Mouse (Mus musculus) forebrain, embryonic 14.5 days (tissue): ENCODE results near the gene Plagl2. TPM values are rescaled to one million over a fixed set of nuclear protein-coding genes. Genes with fewer than 3 reads are reported as not detected.

Experiments
- ATAC-seq: fragments of 200-750 bp; cut with Nextera tagmentation; 2 replicates; pipeline ENCODE4 v1.8.0; 2017; ENCODE audit warnings: mild to moderate bottlenecking, moderate library complexity
- DNase-seq: peaks from one replicate; pipeline ENCODE4 v3.0.0-alpha.2; 2015; ENCODE audit warnings: low spot score
- H3K27ac ChIP-seq: fragments of 300-500 bp; sonication (generic); 2 replicates; pipeline ENCODE4 v1.5.1; 2014; ENCODE audit warnings: low read depth, mild to moderate bottlenecking, control low read depth, low read length, moderate library complexity
- H3K27me3 ChIP-seq: fragments of 300-500 bp; sonication (generic); replicated peaks from 2 replicates; pipeline ENCODE4 v1.6.1; 2014; ENCODE audit warnings: low read length, control low read depth, mixed read lengths; ENCODE audit not compliant: control insufficient read depth, insufficient read depth
- H3K36me3 ChIP-seq: fragments of 300-500 bp; sonication (generic); 2 replicates; pipeline ENCODE4 v1.6.1; 2014; ENCODE audit warnings: low read length, control low read depth; ENCODE audit not compliant: control insufficient read depth, insufficient read depth
- H3K4me1 ChIP-seq: fragments of 300-500 bp; sonication (generic); 2 replicates; pipeline ENCODE4 v1.6.1; 2014; ENCODE audit warnings: antibody characterized with exemption, low read length, control low read depth; ENCODE audit not compliant: control insufficient read depth, insufficient read depth
- H3K4me2 ChIP-seq: fragments of 300-500 bp; sonication (generic); 2 replicates; pipeline ENCODE4 v1.6.1; 2014; ENCODE audit warnings: mild to moderate bottlenecking, control low read depth, low read length
- H3K4me3 ChIP-seq: fragments of 300-500 bp; sonication (generic); 2 replicates; pipeline ENCODE4 v1.5.1; 2014; ENCODE audit warnings: low read depth, low read length, control low read depth
- H3K9ac ChIP-seq: fragments of 300-500 bp; sonication (generic); 2 replicates; pipeline ENCODE4 v1.6.1; 2014; ENCODE audit warnings: mild to moderate bottlenecking, low read length, control low read depth, moderate library complexity
- H3K9me3 ChIP-seq: fragments of 300-500 bp; sonication (generic); replicated peaks from 2 replicates; pipeline ENCODE4 v1.6.1; 2016; ENCODE audit warnings: low read length, control low read depth, mixed read lengths; ENCODE audit not compliant: control insufficient read depth
- WGBS: fragments of 180-500 bp; shearing (Covaris S2); extraction: QIAGEN DNeasy Blood & Tissue Kit; methylation state at CpG from one replicate; pipeline ENCODE4 v1.1.7; 2014; 5-methylcytosine and 5-hydroxymethylcytosine counted together
- polyA plus RNA-seq: library from polyadenylated mRNA; unstranded; fragments of >200 nt; fragmentation: Nextera tagmentation; extraction: Ambion mirVana; gene quantifications from 2 replicates; pipeline ENCODE4 v1.2.1, GENCODE M21; 2014

Plagl2 gene
- polyA plus RNA-seq, 1 experiment from 2014 or later = 9.2 TPM

DNA sequence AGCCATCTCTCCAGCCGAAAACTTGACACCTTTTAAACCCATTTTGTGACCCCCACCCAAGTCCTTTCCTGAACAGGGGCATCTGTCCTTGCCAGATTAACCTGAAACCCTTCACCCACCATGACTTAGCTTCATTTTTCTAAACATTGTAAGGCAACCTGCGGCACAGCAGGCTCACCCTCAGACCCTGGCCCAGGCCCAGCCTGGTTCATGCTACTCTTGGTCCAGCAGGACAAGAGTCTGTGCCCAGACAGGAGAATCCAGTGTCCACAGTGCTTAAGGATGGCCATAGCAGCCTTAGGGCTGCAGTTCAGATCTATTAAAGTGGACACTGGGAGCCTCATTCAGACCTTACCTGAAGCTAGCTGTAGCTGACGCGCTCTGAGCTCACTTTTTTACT lies 27.9 kb downstream of the Plagl2 start:
- peaks cover 22% of the 10 kb centered on the region for H3K36me3 ChIP-seq
- no peaks in the 10 kb centered on the region for H3K9me3 ChIP-seq
- DNase-seq = no peak
- H3K9ac ChIP-seq = no peak overlapping the region
- no peak overlapping the region for H3K4me3 ChIP-seq
- H3K4me1 ChIP-seq = no peaks in the 10 kb centered on the region
- no peak overlapping the region for H3K4me2 ChIP-seq
- WGBS = 92% methylated on average over 4 of the region's 4 CpGs
- ATAC-seq = no peak
- no peak overlapping the region for H3K27ac ChIP-seq
- no peaks in the 10 kb centered on the region for H3K27me3 ChIP-seq

DNA sequence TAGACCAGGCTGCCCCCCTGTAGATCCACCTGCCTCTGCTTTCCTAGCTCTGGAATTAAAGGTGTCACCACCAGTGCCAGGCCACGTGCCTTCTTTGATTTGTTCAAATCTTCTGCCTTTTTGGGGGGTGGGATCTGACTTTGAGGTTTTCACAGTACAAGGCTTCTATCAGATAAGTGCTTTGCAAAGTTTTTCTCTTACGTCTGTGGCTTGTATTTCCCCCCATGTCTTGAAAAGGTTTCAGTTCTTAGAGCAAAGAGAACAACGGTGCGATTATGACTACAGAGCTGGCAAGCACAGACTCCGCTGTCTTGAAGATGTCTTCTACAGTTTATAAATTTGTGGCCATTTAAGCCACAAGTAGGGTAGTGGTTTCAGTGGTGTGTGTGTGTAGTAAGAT lies 29.8 kb downstream of the Plagl2 start:
- ATAC-seq = no peak
- no peak overlapping the region for H3K27ac ChIP-seq
- peaks cover 40% of the 10 kb centered on the region for H3K36me3 ChIP-seq

DNA sequence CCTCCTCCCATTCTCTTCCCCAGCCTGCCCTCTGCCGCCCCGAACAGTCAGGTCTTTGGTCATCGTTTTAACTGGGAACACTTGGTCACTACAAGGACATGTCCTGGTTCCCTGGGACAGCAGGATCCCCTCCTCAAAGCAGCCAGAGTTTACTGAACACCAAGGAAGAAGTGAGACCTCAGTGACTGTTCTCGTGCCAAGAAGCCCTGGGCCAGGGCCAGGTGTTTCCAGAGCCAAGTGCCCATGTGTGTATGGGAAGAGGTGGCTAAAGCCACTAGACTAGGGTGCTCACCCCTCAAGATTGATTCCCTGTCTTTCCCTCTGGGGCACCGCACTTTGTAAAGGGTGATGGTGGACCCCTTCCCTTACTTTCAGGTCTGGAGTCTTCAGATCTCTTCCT lies 31.9 kb downstream of the Plagl2 start:
- H3K27me3 ChIP-seq = no peaks in the 10 kb centered on the region
- no peak for DNase-seq
- 83% methylated on average over 5 of the region's 5 CpGs for WGBS

More for the DNA sequence above, 29.8 kb downstream of the Plagl2 start:
- no peak overlapping the region for H3K4me2 ChIP-seq
- H3K4me1 ChIP-seq = no peaks in the 10 kb centered on the region
- WGBS = 93% methylated on average over 5 of the region's 5 CpGs
- H3K9ac ChIP-seq = no peak overlapping the region
- no peaks in the 10 kb centered on the region for H3K27me3 ChIP-seq
- H3K9me3 ChIP-seq = no peaks in the 10 kb centered on the region
- DNase-seq = no peak
- no peak overlapping the region for H3K4me3 ChIP-seq

DNA sequence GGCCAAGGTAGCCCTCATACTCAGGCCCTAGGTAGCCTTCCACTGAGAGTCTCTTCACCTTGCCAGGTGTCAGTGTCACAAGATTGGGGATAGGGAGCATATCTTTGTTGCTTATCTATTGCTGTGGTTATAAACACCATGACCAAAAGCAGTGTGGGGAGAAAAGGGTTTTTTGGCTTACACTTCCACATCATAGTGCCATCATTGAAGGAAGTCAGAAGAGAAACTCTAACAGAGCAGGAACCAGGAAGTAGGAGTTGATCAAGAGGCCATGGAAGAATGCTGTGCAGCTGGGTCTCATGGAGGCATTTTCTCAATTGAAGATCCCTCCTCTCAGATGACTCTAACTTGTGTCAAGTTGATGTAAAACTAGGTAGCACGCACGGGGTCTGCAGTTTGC lies 33.1 kb downstream of the Plagl2 start:
- Histone ChIP-seq H3K9ac (no peak overlapping the region), H3K4me2 (no peak overlapping the region), H3K4me1 (no peaks in the 10 kb centered on the region), H3K27me3 (no peaks in the 10 kb centered on the region), H3K36me3 (peaks cover 66% of the 10 kb centered on the region), H3K4me3 (no peak overlapping the region), H3K9me3 (no peaks in the 10 kb centered on the region), H3K27ac (no peak overlapping the region)
- DNase-seq = no peak
- 88% methylated on average over 2 of the region's 2 CpGs for WGBS
- no peak for ATAC-seq

More for the DNA sequence above, 31.9 kb downstream of the Plagl2 start:
- no peak overlapping the region for H3K4me2 ChIP-seq
- no peak overlapping the region for H3K9ac ChIP-seq
- ATAC-seq = no peak
- peaks cover 58% of the 10 kb centered on the region for H3K36me3 ChIP-seq
- H3K9me3 ChIP-seq = no peaks in the 10 kb centered on the region
- no peaks in the 10 kb centered on the region for H3K4me1 ChIP-seq
- no peak overlapping the region for H3K4me3 ChIP-seq
- no peak overlapping the region for H3K27ac ChIP-seq

DNA sequence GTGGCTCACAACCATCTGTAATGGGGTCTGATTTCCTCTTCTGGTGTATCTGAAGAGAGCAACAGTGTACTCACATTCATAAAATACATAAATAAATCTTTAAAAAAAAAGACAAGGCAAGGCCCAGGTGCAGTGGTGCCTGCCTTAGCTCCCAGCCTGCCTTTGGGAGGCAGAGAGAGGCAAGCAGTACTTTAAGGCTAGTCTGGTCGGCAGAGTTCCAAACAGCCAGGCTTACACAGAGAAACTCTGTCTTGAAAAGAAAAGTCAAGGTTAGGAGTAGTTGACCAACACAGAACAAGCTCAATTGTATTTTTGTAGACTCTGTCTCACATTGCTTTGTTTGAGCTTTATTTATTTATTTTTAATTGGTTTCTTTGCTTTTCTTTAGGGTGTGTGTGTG lies 38.5 kb downstream of the Plagl2 start:
- Histone ChIP-seq H3K4me1 (no peaks in the 10 kb centered on the region), H3K36me3 (peaks cover 74% of the 10 kb centered on the region), H3K4me2 (no peak overlapping the region), H3K4me3 (no peak overlapping the region), H3K27ac (no peak overlapping the region), H3K9ac (no peak overlapping the region), H3K27me3 (no peaks in the 10 kb centered on the region), H3K9me3 (no peaks in the 10 kb centered on the region)
- WGBS = 66% methylated on average over 1 of the region's 1 CpGs
- no peak for DNase-seq
- no peak for ATAC-seq

DNA sequence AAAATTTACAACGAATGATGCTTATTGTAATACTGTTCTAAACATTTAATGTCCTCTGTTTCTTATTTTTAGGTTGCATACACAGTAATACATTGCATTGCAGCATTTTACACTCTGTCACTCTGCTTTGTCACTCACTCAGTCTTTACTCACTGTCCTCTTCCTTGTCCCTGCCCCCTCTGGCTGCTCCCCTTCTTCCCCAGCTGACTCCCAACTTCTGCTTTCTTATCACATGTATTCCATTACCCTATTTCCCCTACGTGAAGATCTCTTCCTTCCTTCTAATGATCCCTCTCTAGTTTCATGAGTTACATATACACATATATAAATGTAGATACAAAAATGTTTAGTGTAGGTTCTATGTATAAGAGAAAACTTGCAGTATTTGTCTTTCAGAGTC lies 42.1 kb downstream of the Plagl2 start:
- H3K27ac ChIP-seq = no peak overlapping the region
- DNase-seq = no peak
- H3K27me3 ChIP-seq = no peaks in the 10 kb centered on the region
- no peak overlapping the region for H3K9ac ChIP-seq
- no peak overlapping the region for H3K4me2 ChIP-seq
- ATAC-seq = no peak
- H3K9me3 ChIP-seq = no peaks in the 10 kb centered on the region
- no peak overlapping the region for H3K4me3 ChIP-seq
- WGBS = 91% methylated on average over 2 of the region's 2 CpGs
- H3K36me3 ChIP-seq = peaks cover 73% of the 10 kb centered on the region
- no peaks in the 10 kb centered on the region for H3K4me1 ChIP-seq

DNA sequence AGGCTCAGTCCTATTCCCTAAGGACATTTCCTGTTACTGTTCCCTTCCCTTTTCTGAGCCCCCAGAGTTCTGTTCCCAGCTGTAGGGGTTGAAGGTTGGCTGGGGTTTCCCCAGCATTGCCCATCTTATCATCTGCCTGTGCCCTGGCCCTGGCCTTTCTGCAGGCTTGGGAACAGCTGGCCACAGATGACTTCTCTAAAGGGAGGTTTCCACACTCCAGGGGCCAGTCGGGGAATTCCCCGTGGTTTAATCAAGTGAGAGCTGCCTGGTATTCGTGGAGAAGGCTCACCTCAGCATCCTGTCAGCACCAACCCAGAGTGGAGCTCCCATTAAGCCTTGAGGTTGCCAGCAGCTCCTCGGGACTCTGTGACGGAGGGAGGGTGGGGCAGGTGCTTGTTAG lies 42.7 kb downstream of the Plagl2 start:
- WGBS = 79% methylated on average over 5 of the region's 5 CpGs
- H3K36me3 ChIP-seq = peaks cover 71% of the 10 kb centered on the region

DNA sequence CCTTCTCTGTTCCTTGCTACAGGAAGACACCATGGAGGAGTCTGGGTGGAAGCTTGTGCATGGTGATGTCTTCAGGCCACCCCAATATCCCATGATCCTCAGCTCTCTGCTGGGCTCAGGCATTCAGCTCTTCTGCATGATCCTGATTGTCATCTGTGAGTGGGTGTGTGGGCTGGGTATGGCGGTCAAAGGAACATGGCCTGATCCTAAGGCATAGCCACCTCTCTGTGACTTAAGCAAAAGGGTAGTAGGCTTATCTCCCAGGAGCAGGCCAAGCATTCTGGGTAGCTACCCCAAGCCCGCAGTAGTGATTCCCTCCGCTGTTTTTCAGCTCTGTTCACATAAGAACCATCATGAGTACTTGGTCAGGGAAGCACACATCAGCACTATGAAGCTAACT lies 47.0 kb downstream of the Plagl2 start:
- 98% methylated on average over 3 of the region's 3 CpGs for WGBS
- Histone ChIP-seq H3K9ac (no peak overlapping the region), H3K27ac (no peak overlapping the region), H3K4me1 (no peaks in the 10 kb centered on the region), H3K27me3 (no peaks in the 10 kb centered on the region), H3K36me3 (peaks cover 84% of the 10 kb centered on the region), H3K4me2 (no peak overlapping the region), H3K9me3 (no peaks in the 10 kb centered on the region), H3K4me3 (no peak overlapping the region)
- DNase-seq (no peak), ATAC-seq (no peak)

More for the DNA sequence above, 42.7 kb downstream of the Plagl2 start:
- no peak for ATAC-seq
- Histone ChIP-seq H3K4me3 (no peak overlapping the region), H3K9me3 (no peaks in the 10 kb centered on the region), H3K4me2 (no peak overlapping the region), H3K9ac (no peak overlapping the region), H3K4me1 (no peaks in the 10 kb centered on the region), H3K27ac (no peak overlapping the region), H3K27me3 (no peaks in the 10 kb centered on the region)
- DNase-seq = no peak

DNA sequence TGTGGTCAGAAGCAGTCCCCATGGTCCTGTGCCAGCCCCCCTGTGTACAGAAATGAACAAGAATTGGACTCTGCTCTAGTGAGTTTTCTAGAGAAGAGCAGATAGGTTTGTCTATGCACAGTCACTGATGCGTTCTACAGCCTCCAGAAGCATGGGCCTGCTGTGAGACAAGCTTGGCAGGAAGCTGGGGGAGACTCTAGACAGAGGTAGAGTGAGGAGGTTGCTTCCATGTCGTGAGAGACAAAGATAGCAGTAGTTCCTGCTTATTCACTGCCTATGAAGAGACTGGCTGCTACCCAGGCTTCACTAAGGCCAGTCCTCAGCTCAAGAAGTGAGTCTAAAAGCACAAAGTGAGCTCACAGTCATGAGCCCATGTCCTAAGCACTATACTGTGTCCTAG lies 50.0 kb downstream of the Plagl2 start:
- Histone ChIP-seq H3K9me3 (no peaks in the 10 kb centered on the region), H3K9ac (no peak overlapping the region), H3K4me3 (no peak overlapping the region), H3K36me3 (peaks cover 88% of the 10 kb centered on the region), H3K4me1 (no peaks in the 10 kb centered on the region), H3K4me2 (no peak overlapping the region), H3K27me3 (no peaks in the 10 kb centered on the region), H3K27ac (no peak overlapping the region)
- DNase-seq (no peak), ATAC-seq (no peak)
- WGBS = 87% methylated on average over 2 of the region's 2 CpGs
